Mouse (Mus musculus) testis, postnatal 14 days (tissue): ENCODE measurements around the gene Pttg1.

Source experiments
- DNase-seq: peaks from one replicate; pipeline ENCODE4 v3.0.0; 2021; ENCODE audit warnings: low spot score

Gene Pttg1

GRCm38 (mm10) chr11:43408888-43409287 is 17.2 kb downstream of the Pttg1 start:
- no peak for DNase-seq

GRCm38 (mm10) chr11:43404150-43404807 is 21.8 kb downstream of the Pttg1 start:
- no peak for DNase-seq

GRCm38 (mm10) chr11:43400131-43400530 is 25.9 kb downstream of the Pttg1 start:
- no peak for DNase-seq

- DNase-seq = no peak
These were observed 26.8 kb downstream of the Pttg1 start for GRCm38 (mm10) chr11:43399297-43399696.

- no peak for DNase-seq
These were observed 29.4 kb downstream of the Pttg1 start for GRCm38 (mm10) chr11:43396672-43397071.

- no peak for DNase-seq
These were observed 29.8 kb downstream of the Pttg1 start for GRCm38 (mm10) chr11:43396246-43396645.

GRCm38 (mm10) chr11:43395073-43395948 is 30.7 kb downstream of the Pttg1 start:
- DNase-seq = no peak

GRCm38 (mm10) chr11:43393325-43393724 is 32.7 kb downstream of the Pttg1 start:
- no peak for DNase-seq

- DNase-seq = no peak
These were observed 33.3 kb downstream of the Pttg1 start for GRCm38 (mm10) chr11:43392757-43393156.

GRCm38 (mm10) chr11:43389118-43389517 is 36.9 kb downstream of the Pttg1 start:
- no peak for DNase-seq

- DNase-seq = no peak
These were observed 37.6 kb downstream of the Pttg1 start for GRCm38 (mm10) chr11:43388122-43389097.

- no peak for DNase-seq
These were observed 38.8 kb downstream of the Pttg1 start for GRCm38 (mm10) chr11:43387004-43387880.

- no peak for DNase-seq
These were observed 40.3 kb downstream of the Pttg1 start for GRCm38 (mm10) chr11:43385716-43386115.

- peak; percentile 14 for DNase-seq
These were observed 40.9 kb downstream of the Pttg1 start for GRCm38 (mm10) chr11:43385055-43385649.

GRCm38 (mm10) chr11:43383581-43383980 is 42.5 kb downstream of the Pttg1 start:
- DNase-seq = no peak

GRCm38 (mm10) chr11:43380901-43381300 is 45.1 kb downstream of the Pttg1 start:
- no peak for DNase-seq

- no peak for DNase-seq
These were observed 46.1 kb downstream of the Pttg1 start for GRCm38 (mm10) chr11:43379911-43380485.

GRCm38 (mm10) chr11:43379488-43379887 is 46.6 kb downstream of the Pttg1 start:
- no peak for DNase-seq

- no peak for DNase-seq
These were observed 48.8 kb downstream of the Pttg1 start for GRCm38 (mm10) chr11:43377083-43377850.

GRCm38 (mm10) chr11:43376598-43376997 is 49.5 kb downstream of the Pttg1 start:
- DNase-seq = no peak
